Mouse (Mus musculus) E14TG2a.4 (cell line): ENCODE measurements around the gene Pls1.

ENCODE experiments used
- H3K27me3 ChIP-seq: 2 replicates; pipeline ENCODE4 v1.6.1; 2014; ENCODE audit warnings: low read length, control low read depth; ENCODE audit not compliant: insufficient read depth
- H3K36me3 ChIP-seq: 2 replicates; pipeline ENCODE4 v1.6.1; 2014; ENCODE audit warnings: low read length, control low read depth; ENCODE audit not compliant: insufficient read depth
- H3K4me1 ChIP-seq: replicated peaks from 2 replicates; pipeline ENCODE4 v1.6.1; 2014; ENCODE audit warnings: low read depth, low read length, control low read depth
- H3K4me3 ChIP-seq: replicated peaks from 2 replicates; pipeline ENCODE4 v1.5.1; 2014; ENCODE audit warnings: mild to moderate bottlenecking, low read length
- H3K9me3 ChIP-seq: 2 replicates; pipeline ENCODE4 v1.6.1; 2014; ENCODE audit warnings: low read length, control low read depth
- CTCF ChIP-seq: conservative IDR thresholded peaks from 2 replicates; pipeline ENCODE4 v1.5.1; 2014; ENCODE audit warnings: low read length
- NANOG ChIP-seq: IDR thresholded peaks from 2 replicates; pipeline ENCODE4 v1.6.1; 2014; ENCODE audit warnings: borderline replicate concordance, low read length, mixed read lengths
- POU5F1 ChIP-seq: IDR thresholded peaks from 2 replicates; pipeline ENCODE4 v1.6.1; 2014; ENCODE audit warnings: low read length, borderline replicate concordance

The Pls1 gene

DNA sequence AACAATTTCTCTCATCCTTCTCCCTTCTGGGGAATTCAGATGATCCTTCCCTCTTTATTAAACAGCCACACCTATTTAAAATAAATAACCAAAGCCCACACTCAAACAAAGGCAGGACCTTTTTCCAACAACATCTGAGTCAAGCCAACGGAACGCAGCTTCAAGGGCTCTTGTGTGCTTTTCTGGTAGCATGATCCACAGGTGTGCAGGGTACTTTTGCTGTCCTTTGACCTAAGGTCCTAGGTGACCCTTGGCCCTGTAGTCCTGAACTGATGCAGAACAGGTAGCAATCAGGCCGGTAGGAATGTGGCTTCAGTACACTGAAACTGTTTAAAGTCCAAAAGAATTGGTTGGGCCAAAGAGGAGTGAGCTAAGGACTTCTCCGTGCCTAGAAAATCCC, 600 bp upstream of the Pls1 start:
- Histone ChIP-seq H3K36me3 (no peaks in the 10 kb centered on the region), H3K27me3 (peaks cover 40% of the 10 kb centered on the region), H3K9me3 (no peaks in the 10 kb centered on the region), H3K4me3 (no peak overlapping the region), H3K4me1 (peaks cover 11% of the 10 kb centered on the region)
- TF ChIP-seq CTCF (no peak), POU5F1 (no peak), NANOG (no peak)

DNA sequence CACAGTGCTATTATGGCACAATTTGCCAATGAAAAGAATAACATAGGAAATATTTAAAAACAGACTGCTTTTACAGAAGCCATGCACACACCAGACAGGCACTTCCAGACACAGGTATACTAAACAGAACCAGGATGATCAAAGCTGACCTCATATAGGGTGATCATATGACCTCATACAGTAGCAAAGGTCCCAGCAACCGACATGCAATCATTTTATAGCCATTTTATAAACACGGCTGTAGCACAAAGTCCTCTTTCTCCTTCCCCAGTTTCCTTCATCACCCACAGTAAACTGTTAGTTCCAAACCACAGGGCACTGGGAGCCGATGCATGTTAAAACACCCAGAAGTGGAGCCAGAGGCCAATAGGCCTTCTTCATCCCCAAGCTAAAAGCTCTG, 5.7 kb downstream of the Pls1 start:
- Histone ChIP-seq H3K9me3 (no peaks in the 10 kb centered on the region), H3K27me3 (peaks cover 30% of the 10 kb centered on the region), H3K4me1 (peaks cover under 1% of the 10 kb centered on the region; the same call in 1 of the 2 replicates), H3K36me3 (no peaks in the 10 kb centered on the region), H3K4me3 (no peak overlapping the region)
- TF ChIP-seq NANOG (no peak), POU5F1 (no peak), CTCF (no peak)

DNA sequence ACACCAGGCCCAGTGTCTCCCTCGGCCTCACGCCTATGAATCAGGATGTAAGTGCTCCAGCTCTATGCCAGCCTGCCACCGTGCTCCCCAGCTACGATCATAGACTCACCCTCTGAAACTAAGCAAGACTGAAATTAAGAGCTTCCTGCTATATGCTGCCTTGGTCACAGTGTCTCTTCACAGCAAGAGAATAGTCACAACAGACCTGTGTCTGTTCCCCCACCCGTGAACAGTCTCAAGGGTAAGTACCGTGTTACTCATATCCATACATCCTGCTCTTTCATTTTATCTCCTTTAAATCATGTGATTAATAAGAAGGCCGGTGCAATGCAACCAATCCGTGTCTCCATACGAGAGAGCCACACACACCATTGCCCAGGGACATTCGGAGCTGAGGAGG, 9.4 kb downstream of the Pls1 start:
- 0 out of 2 replicates have a peak, but pooled peaks cover 5% of the 10 kb centered on the region for H3K27me3 ChIP-seq
- no peaks in the 10 kb centered on the region for H3K36me3 ChIP-seq
- TF ChIP-seq NANOG: no peak
- TF ChIP-seq POU5F1: no peak
- TF ChIP-seq CTCF: no peak
- H3K4me1 ChIP-seq: no peaks in the 10 kb centered on the region
- H3K4me3 ChIP-seq: no peak overlapping the region
- no peaks in the 10 kb centered on the region for H3K9me3 ChIP-seq

DNA sequence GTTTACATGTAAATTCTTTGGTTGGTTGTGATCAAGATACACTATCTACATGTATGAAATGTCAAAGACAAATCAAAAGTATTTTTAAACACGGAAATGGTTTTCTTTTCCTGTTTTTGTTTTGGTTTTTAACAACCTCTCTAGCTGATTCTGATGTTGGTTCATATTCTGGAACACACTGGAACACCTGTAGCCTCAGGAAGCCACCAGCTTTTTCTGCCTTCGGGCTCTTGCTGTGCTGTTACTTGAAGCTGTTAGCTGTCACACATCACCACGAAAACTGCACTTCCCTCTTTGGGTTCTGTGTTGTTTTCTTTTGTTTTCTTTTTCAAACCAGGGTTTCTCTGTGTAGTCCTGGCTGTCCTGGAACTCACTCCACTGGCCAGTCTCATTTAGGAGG, 10.3 kb downstream of the Pls1 start:
- H3K4me3 ChIP-seq: no peak overlapping the region
- TF ChIP-seq NANOG (no peak), CTCF (no peak), POU5F1 (no peak)
- no peaks in the 10 kb centered on the region for H3K4me1 ChIP-seq
- H3K27me3 ChIP-seq: 0 out of 2 replicates have a peak, but pooled peaks cover 3% of the 10 kb centered on the region
- no peaks in the 10 kb centered on the region for H3K36me3 ChIP-seq
- H3K9me3 ChIP-seq: no peaks in the 10 kb centered on the region

DNA sequence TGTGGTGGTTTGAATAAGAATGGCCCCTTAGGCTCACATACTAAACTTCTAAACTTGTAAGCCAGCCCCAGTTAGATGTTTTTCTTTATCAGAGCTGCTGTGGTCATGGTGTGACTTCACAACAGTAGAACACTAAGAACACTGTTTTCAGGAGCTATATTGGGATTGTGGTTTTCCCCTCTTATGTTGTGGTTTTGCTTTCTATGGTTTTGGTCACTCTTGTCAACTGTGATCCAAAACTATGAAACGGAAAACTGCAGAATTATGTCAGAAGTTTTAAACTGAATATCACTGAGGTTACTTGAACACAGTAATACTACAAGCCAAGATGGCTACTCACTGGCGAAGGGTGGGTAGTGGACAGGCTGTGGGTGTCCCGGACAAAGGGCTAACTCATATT, 12.4 kb downstream of the Pls1 start:
- H3K36me3 ChIP-seq: no peaks in the 10 kb centered on the region
- no peaks in the 10 kb centered on the region for H3K27me3 ChIP-seq
- no peaks in the 10 kb centered on the region for H3K4me1 ChIP-seq
- H3K4me3 ChIP-seq: no peak overlapping the region
- no peaks in the 10 kb centered on the region for H3K9me3 ChIP-seq
- TF ChIP-seq NANOG (no peak), CTCF (no peak), POU5F1 (no peak)

DNA sequence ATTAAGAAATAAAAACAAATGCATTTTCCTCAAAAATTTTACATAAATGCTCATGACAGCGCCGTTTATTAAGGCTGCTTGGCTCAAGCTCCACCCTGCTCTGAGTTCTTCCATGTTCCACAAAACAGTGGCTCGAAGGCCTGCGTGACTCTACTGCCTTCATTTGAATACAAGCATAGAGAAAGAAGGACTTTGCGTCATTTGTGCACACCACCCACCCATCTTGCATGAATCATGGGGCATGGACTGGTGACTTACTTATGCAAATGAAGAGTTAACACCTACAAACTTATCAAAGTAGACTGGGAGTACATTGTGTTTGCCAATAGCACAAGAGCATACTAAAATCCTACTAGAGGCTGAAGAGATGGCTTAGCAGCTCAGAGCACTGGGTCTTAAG, 17.5 kb downstream of the Pls1 start:
- Histone ChIP-seq H3K9me3 (no peaks in the 10 kb centered on the region), H3K27me3 (no peaks in the 10 kb centered on the region), H3K4me3 (no peak overlapping the region), H3K4me1 (no peaks in the 10 kb centered on the region), H3K36me3 (no peaks in the 10 kb centered on the region)
- TF ChIP-seq NANOG (no peak), POU5F1 (no peak), CTCF (no peak)

DNA sequence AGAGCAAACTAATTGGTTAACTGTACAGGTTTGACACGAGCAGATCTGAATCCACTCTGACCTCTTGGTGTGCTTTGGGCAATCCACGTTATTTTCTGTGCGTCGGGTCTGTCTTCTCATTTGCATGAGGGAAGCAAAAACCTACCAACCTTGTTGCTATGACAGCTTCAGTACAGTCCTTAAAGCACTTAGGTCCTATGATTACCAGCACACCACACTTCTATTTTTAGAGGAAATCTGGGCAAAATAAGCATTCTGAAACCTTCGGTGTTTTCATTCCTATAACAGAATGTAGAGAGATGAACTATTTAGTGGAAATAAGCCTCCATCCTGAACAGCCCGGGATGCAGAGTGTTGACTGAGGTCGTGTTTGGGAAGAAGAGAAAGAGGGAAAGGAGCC, 22.6 kb downstream of the Pls1 start:
- Histone ChIP-seq H3K36me3 (no peaks in the 10 kb centered on the region), H3K4me1 (no peaks in the 10 kb centered on the region), H3K4me3 (no peak overlapping the region), H3K27me3 (no peaks in the 10 kb centered on the region), H3K9me3 (no peaks in the 10 kb centered on the region)
- TF ChIP-seq CTCF (no peak), POU5F1 (no peak), NANOG (no peak)

DNA sequence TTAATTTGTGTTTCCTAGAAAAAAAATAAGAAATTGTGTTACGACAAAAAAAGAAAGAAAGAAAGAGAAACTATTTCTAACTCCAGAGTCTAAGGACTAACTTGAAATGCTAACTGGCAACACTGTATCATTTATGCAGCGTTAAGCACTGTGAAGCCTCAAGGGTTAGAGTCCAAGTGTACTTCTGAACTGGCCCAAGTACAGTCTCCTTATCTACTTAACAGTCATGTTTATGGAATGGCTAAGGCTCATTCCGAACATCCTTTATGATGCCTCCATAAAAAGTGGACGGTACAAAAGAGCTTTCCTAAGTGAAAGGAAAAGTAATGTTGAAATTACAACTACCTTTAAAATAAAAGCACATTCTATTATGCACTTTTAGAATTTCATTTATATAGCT, 29.4 kb downstream of the Pls1 start:
- TF ChIP-seq POU5F1 (no peak), CTCF (no peak)

DNA sequence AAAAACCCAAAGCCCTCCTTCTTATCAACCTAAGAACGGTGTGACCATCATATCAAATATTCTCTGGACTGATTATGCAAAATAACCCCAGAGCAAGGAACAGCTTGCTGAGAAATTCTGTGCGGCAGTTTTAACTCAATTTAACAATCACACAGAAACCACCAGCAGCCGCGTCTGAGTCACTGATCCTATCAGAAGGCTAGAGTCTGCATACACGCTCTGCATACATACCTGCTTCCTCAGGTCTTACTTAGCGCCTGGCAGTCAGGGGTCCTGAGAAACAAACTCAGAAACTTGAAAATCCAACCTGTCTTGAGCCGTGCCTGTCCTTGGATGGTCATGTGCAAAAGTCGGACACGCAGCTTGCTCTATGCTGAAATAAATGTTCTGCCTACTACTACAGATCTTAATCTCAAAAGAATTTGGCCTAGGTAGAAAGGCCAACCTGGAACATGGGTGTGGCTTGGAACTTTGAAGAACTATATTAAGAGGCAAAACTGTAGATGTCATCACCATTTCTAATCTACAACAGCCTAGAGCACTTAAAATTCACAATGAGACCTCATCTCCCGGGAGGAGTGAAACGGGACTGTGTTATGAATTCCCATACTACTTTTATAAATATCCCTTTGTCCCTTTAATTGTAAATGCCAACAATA, 30.0 kb downstream of the Pls1 start:
- no peaks in the 10 kb centered on the region for H3K27me3 ChIP-seq
- H3K36me3 ChIP-seq: no peaks in the 10 kb centered on the region
- H3K4me1 ChIP-seq: no peaks in the 10 kb centered on the region
- H3K9me3 ChIP-seq: no peaks in the 10 kb centered on the region
- H3K4me3 ChIP-seq: no peak overlapping the region
- TF ChIP-seq NANOG: no peak
- TF ChIP-seq POU5F1: no peak
- no peak for TF ChIP-seq CTCF

More for the DNA sequence above, 29.4 kb downstream of the Pls1 start:
- no peak overlapping the region for H3K4me3 ChIP-seq
- H3K27me3 ChIP-seq: no peaks in the 10 kb centered on the region
- H3K9me3 ChIP-seq: no peaks in the 10 kb centered on the region
- no peaks in the 10 kb centered on the region for H3K4me1 ChIP-seq
- no peaks in the 10 kb centered on the region for H3K36me3 ChIP-seq
